Mouse (Mus musculus): ENCODE data around the gene Igf2bp3. TPM values are rescaled to one million over a fixed set of nuclear protein-coding genes. Genes with fewer than 3 reads are reported as not detected.

Gene Igf2bp3
- polyA plus RNA-seq, 1 experiment: not detected

DNA sequence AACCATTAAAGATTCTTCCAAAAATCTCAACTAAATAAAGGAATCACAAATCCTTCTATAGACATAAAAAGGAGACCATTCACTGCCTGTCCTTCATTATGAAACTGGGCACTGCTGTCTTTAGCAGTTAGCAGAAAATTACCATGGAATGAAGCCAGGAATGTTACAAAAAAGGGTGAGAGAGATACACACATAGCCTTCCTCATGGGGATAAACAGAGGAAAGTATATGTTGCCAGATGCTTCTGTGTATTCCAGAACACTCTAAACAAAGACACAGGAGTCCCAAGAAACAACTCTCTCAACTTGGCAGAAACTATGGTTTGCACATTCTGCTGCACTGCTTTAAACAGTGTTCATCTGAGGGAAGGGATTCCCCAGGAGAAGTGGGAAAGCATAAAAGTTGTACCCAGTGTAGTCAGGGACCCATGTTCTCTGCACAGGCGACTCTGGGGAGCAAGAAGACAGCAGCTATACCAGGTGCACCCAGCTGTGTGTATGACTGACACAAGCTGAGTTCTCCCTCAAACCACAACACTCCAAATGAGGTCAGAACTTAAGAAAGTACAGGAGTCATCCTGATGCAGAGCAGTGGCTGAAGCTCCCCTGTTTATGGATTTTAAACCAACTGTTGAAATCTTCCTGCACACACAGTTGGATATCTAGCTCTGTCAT lies 95.2 kb downstream of the Igf2bp3 start:
- no peak overlapping the region for H3K27ac ChIP-seq (ENCODE audit: insufficient read depth, low read length)
- TF ChIP-seq POLR2A (IDR thresholded peaks at IDR 0.05; ENCODE audit: extremely low read depth, insufficient read depth, low read length) (no peak), CTCF (IDR thresholded peaks at IDR 0.05; ENCODE audit: extremely low read depth, insufficient read depth, low read length) (no peak)
- no peak overlapping the region for H3K4me3 ChIP-seq (ENCODE audit: insufficient read depth, low read length)
- H3K4me1 ChIP-seq (ENCODE audit: control insufficient read depth, insufficient read depth, low read length): no peaks in the 10 kb centered on the region

DNA sequence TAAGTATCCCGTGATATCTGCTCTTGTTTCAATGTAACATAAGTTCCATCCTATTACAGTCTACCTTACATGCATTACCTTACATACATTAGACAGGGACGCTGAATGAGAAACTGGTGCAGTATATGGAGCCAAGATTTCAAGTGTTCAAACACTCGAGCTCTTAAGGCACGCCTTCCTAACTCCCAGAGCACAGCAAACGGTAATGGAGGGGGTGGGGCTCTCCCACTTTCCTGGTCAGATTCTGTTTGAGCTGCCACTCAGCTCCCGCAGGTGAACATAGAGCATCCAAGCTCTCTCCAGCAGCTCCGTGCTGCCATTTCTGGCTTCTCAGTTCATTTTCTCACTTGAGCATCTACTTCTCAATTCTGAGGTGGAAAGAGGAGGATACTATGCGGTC lies 96.3 kb downstream of the Igf2bp3 start:
- H3K4me1 ChIP-seq (ENCODE audit: control insufficient read depth, insufficient read depth, low read length): no peaks in the 10 kb centered on the region
- H3K27ac ChIP-seq (ENCODE audit: insufficient read depth, low read length): no peak overlapping the region
- no peak overlapping the region for H3K4me3 ChIP-seq (ENCODE audit: insufficient read depth, low read length)
- TF ChIP-seq CTCF (IDR thresholded peaks at IDR 0.05; ENCODE audit: extremely low read depth, insufficient read depth, low read length): no peak
- TF ChIP-seq POLR2A (IDR thresholded peaks at IDR 0.05; ENCODE audit: extremely low read depth, insufficient read depth, low read length): no peak

DNA sequence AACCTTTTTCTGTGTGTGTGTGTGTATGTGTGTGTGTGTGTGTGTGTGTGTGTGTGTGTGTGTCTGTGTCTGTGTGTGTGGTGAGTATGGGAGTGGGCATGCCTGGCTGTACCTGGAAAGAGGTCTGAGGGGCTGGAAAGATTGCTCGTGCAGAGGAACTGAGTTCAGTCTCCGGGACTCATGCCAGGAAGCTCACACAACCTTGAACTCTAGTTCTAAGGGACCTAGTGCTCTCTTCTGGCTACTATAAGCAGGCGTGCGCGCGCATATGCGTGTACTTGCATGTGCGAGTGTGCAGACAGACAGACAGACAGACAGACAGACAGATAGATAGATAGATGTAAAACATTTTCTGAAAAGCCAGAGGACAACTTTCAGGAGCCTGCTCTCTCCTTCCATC lies 98.5 kb downstream of the Igf2bp3 start:
- H3K4me1 ChIP-seq (ENCODE audit: control insufficient read depth, insufficient read depth, low read length): no peaks in the 10 kb centered on the region
- H3K4me3 ChIP-seq (ENCODE audit: insufficient read depth, low read length): no peak overlapping the region
- H3K27ac ChIP-seq (ENCODE audit: insufficient read depth, low read length): no peak overlapping the region
- TF ChIP-seq CTCF (IDR thresholded peaks at IDR 0.05; ENCODE audit: extremely low read depth, insufficient read depth, low read length) (no peak), POLR2A (IDR thresholded peaks at IDR 0.05; ENCODE audit: extremely low read depth, insufficient read depth, low read length) (no peak)

DNA sequence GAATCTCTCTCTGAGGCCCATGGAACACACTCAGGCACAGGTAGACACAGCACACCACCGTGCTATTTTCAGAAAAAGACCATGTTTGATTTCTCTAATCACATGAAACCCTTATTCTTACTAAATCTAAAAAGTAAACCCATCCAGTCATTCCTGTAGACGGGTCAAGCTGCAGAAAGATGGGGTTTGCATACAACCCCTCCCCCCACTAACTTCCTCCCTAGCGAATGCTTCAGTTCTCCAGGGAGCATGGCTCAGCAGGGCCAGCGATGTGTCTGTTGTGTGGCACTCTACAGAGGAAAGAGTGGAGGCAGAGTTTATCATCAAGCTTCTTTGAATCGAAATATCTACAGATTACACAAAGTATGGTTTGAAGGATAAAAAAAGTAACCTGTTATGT lies 99.2 kb downstream of the Igf2bp3 start:
- TF ChIP-seq CTCF (IDR thresholded peaks at IDR 0.05; ENCODE audit: extremely low read depth, insufficient read depth, low read length) (no peak), POLR2A (IDR thresholded peaks at IDR 0.05; ENCODE audit: extremely low read depth, insufficient read depth, low read length) (no peak)
- H3K27ac ChIP-seq (ENCODE audit: insufficient read depth, low read length): no peak overlapping the region
- no peak overlapping the region for H3K4me3 ChIP-seq (ENCODE audit: insufficient read depth, low read length)
- H3K4me1 ChIP-seq (ENCODE audit: control insufficient read depth, insufficient read depth, low read length): no peaks in the 10 kb centered on the region

DNA sequence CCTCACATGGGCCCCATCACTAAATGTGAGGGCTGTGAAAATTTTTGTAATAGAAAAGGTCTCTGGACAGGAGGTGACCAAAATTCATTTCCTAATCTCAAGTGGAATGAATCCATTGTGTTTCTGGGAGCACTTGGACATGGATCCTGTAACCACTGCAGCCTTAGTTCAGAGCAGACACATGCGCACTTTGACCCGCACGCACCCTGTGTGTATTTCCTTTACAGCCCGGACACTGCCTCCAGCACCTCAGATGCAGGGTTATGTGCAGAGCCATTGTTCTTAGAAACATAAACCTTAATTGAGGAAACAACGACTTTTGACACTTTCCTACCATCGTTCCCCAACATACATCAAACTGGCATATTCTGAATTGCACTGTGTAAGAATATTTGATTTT lies 100.3 kb downstream of the Igf2bp3 start:
- Histone ChIP-seq H3K4me3 (ENCODE audit: insufficient read depth, low read length) (no peak overlapping the region), H3K27ac (ENCODE audit: insufficient read depth, low read length) (no peak overlapping the region), H3K4me1 (ENCODE audit: control insufficient read depth, insufficient read depth, low read length) (no peaks in the 10 kb centered on the region)
- TF ChIP-seq CTCF (IDR thresholded peaks at IDR 0.05; ENCODE audit: extremely low read depth, insufficient read depth, low read length) (no peak), POLR2A (IDR thresholded peaks at IDR 0.05; ENCODE audit: extremely low read depth, insufficient read depth, low read length) (no peak)

DNA sequence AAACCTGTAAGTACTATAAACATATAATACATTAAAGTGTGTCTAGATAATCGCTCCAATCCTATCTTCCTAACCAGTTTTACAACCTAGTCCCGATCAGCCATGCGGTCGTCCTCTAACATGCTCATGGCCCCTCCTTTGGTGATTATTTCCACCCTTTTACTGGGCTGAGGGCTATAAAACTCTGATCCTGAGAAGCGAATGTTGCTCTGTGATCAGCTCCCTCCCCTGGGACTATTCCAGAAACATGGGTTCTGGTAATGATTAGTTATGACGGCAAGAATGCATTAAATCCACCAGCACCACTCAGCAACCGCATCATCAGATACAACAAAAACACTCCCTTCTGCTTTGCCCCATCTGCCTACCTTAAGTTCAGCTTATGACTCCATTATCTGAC lies 100.9 kb downstream of the Igf2bp3 start:
- H3K27ac ChIP-seq (ENCODE audit: insufficient read depth, low read length): no peak overlapping the region
- no peak overlapping the region for H3K4me3 ChIP-seq (ENCODE audit: insufficient read depth, low read length)
- TF ChIP-seq POLR2A (IDR thresholded peaks at IDR 0.05; ENCODE audit: extremely low read depth, insufficient read depth, low read length) (no peak), CTCF (IDR thresholded peaks at IDR 0.05; ENCODE audit: extremely low read depth, insufficient read depth, low read length) (no peak)
- H3K4me1 ChIP-seq (ENCODE audit: control insufficient read depth, insufficient read depth, low read length): no peaks in the 10 kb centered on the region

DNA sequence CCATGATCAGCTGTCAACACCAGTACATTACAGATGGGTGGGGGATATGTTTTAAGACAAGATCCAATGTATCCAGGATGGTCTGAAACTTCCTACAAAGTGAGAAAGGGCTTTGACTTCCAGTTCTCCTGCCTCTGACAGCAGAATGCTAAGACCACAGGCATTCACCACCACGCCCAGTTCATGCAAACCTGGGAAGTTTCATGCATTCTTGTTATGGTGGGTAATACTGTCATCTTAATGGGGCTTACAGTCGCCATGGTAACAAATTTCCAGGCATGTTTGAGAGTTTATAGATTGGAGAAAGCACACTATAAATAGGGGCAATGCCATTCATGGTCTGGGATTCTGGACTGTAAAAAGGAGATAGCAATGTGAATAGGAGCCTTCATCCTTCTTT lies 105.6 kb downstream of the Igf2bp3 start:
- no peak for TF ChIP-seq POLR2A (IDR thresholded peaks at IDR 0.05; ENCODE audit: extremely low read depth, insufficient read depth, low read length)
- no peak for TF ChIP-seq CTCF (IDR thresholded peaks at IDR 0.05; ENCODE audit: extremely low read depth, insufficient read depth, low read length)
- H3K4me1 ChIP-seq (ENCODE audit: control insufficient read depth, insufficient read depth, low read length): no peaks in the 10 kb centered on the region
- H3K4me3 ChIP-seq (ENCODE audit: insufficient read depth, low read length): no peak overlapping the region
- H3K27ac ChIP-seq (ENCODE audit: insufficient read depth, low read length): no peak overlapping the region

DNA sequence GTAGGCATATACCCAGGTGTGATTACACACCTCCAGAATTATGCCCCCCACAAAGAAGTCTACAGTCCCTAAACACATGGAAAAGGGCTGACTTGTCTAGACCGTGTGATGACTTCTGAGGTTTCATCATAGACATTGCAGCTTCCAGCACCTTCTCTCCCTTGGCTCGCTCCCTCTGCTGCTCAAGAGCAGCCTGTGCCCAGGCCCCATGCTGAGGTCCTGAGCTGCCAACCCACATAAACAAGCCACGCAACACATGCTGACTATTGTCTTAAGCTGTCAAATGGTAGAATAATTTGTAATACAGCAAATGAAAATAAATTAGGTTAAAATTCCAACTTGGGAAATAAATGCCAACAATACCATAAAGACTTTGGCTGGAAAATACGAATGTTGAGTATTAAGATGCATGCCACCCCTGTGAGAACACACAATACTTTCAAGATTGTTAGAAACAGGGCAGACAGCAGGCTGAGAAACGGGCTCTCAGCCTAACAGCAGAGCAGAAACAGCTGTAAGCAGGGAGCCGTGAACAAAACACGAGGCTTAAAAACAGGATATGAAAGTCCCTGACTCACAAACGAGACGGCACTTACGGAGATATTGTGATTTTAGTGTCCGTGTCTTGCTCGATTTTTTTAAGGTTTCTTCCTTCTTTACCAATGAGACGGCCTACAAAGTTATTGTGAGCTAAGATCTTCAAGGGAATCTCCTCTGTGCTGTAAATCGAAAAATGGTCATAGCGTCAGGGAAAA lies 107.8 kb downstream of the Igf2bp3 start:
- no peak overlapping the region for H3K27ac ChIP-seq (ENCODE audit: insufficient read depth, low read length)
- no peak for TF ChIP-seq POLR2A (IDR thresholded peaks at IDR 0.05; ENCODE audit: extremely low read depth, insufficient read depth, low read length)
- TF ChIP-seq CTCF (IDR thresholded peaks at IDR 0.05; ENCODE audit: extremely low read depth, insufficient read depth, low read length): no peak
- no peak overlapping the region for H3K4me3 ChIP-seq (ENCODE audit: insufficient read depth, low read length)
- no peaks in the 10 kb centered on the region for H3K4me1 ChIP-seq (ENCODE audit: control insufficient read depth, insufficient read depth, low read length)

DNA sequence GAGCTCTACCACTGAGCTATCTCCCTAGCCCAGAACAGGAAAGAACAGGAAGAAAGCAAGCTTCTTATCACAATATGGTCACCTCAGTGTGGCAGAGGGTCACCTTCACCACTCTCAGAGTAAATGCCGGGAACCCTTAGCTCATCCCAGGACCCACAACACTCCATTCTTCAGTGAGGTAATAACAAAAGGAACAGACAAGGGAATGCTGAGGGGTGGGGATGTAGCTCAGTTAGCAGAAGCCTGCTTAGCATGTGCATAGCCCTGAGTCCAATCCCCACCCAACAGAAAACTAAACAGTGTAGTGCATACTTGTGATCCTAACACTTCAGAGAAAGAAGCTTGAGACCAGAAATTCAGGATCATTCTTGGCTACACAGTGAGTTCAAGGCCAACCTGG lies 115.7 kb downstream of the Igf2bp3 start:
- no peak for TF ChIP-seq POLR2A (IDR thresholded peaks at IDR 0.05; ENCODE audit: extremely low read depth, insufficient read depth, low read length)
- TF ChIP-seq CTCF (IDR thresholded peaks at IDR 0.05; ENCODE audit: extremely low read depth, insufficient read depth, low read length): no peak
- peaks cover 7% of the 10 kb centered on the region for H3K4me1 ChIP-seq (ENCODE audit: control insufficient read depth, insufficient read depth, low read length)
- no peak overlapping the region for H3K4me3 ChIP-seq (ENCODE audit: insufficient read depth, low read length)
- no peak overlapping the region for H3K27ac ChIP-seq (ENCODE audit: insufficient read depth, low read length)

DNA sequence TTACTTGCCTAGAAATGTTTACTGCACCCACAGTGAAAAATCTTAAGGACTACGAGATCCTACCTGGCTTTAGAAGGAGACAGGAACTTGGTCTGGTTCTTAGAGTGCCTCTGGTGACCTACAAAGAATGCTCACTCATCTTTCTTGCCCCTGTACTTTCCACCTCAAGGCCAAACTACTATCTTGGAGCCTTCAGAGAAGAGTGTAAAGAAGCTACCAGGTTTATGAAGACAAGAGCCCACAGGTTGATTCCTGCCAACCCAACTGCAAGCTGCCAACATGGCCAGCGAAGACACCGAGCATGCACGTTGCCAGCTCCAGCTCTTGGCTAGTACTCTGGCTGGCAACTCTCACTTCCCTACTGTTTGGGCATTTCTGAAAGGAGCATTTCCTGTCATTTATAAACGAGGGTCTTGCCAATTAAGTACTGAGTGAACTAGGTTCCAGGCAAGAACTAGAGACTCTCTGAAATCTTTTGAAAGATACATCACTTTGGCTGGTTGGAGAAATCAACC lies 117.1 kb downstream of the Igf2bp3 start:
- Histone ChIP-seq H3K27ac (ENCODE audit: insufficient read depth, low read length) (no peak overlapping the region), H3K4me3 (ENCODE audit: insufficient read depth, low read length) (no peak overlapping the region), H3K4me1 (ENCODE audit: control insufficient read depth, insufficient read depth, low read length) (peaks cover 7% of the 10 kb centered on the region)
- TF ChIP-seq CTCF (IDR thresholded peaks at IDR 0.05; ENCODE audit: extremely low read depth, insufficient read depth, low read length): no peak

Data from cortical plate, adult 2 months (tissue).